Mouse (Mus musculus): ENCODE results near the gene Gm20388.

DNA sequence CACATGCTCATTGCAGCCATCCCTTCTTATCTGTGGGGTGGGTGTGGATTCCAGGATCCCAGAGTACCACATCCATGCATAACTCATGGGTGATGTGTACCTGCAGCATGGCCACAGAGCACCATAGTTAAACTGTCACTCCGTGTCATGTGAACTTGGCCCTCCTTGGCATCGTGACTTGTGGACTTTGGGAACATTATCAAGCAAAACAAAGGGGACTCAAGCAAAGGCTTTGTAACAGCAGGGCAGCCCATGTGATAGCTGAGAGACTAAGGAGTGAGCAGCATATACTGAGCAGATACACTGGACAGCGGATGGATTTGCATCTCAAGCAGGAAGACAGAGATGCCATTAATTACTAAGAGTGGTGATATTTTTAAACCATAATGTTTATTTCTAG lies 2188.1 kb downstream of the Gm20388 start:
- TF ChIP-seq ZNF384 (IDR thresholded peaks at IDR 0.05; ENCODE audit: low read depth, low read length) (no peak), HCFC1 (IDR thresholded peaks at IDR 0.05; ENCODE audit: borderline replicate concordance, insufficient read depth, low read length) (no peak), ZC3H11A (IDR thresholded peaks at IDR 0.05; ENCODE audit: borderline replicate concordance, low read depth, low read length) (no peak), MAFK (IDR thresholded peaks at IDR 0.05; ENCODE audit: insufficient read depth, low read depth, low read length) (no peak), CHD2 (IDR thresholded peaks at IDR 0.05; ENCODE audit: low read depth, low read length) (no peak)
